Mouse (Mus musculus) liver, adult 2 months (tissue): Measurements from ENCODE around the gene Galntl6.

Experiments
- CTCF ChIP-seq: fragments of 200-500 bp; IDR thresholded peaks from 2 replicates; pipeline ENCODE4 v1.5.1; 2011; ENCODE audit warnings: low read depth, low read length, control low read depth
- POLR2A ChIP-seq: fragments of 200-500 bp; IDR thresholded peaks from 2 replicates; pipeline ENCODE4 v1.6.1; 2011; ENCODE audit warnings: low read length, control low read depth; ENCODE audit not compliant: insufficient read depth; ENCODE audit errors: extremely low read depth

- TF ChIP-seq CTCF (no peak), POLR2A (no peak)
These were observed 401.9 kb downstream of the Galntl6 start for GRCm38 (mm10) chr8:58510516-58510915.
